12 mouse cellular contexts compared by ENCODE assay signal in the genomic region with DNA sequence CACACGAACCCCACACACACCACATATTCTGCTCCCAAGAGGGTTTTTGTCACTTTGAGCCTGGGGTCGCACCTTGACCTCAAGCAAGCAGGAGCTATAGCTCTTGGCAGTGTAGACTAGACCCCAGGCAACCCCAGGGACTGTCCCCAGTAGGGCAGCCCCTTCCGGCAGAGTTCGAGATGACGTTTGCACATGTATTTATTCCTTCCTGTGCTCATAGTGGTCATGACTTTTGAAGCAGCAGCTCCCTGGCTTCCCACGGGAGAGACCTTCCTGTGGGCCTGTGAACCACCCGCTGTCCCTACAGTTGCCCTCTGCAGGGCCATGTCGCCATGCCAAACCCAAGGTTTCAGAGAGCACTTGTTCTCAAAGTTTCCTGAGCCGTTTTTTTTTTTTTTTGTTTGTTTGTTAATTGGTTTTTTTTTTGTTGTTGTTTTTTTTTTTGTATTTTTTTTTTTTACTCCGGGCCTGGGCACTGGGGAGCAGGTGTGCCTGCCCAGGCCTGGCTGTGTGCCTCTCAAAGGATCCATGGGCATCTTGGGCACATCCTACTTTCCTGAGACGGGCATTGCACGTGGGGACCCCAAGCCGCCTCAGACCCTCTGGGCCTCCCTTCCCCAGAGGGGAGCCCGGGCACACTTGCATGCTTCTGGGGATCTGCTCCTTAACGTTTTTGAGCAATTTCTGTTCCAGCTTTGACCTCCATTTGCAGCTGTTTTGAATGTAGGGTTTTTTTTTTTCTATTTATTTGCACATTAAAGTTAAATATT. TPM values are rescaled to one million over a fixed set of nuclear protein-coding genes. Genes with fewer than 3 reads are reported as not detected.
DNase-seq lines count a peak whose midpoint lies in the region; ATAC-seq lines count a peak whose summit lies in the region.
"Had no signal": no experiment of that assay in that cellular context is flagged by ENCODE, and none has a peak within 500 bp of the region (broad histone marks: within the 10 kb centered on the region; RNA-seq: fewer than 3 reads in every experiment).

No protein-coding gene starts in this region.

- DNase-seq in heart, postnatal 4 days, result peak; percentile 2
- no peak for DNase-seq in heart, adult 9 months (ENCODE audit: low spot score in 2 of 2)
- no peak for DNase-seq in neural tube, embryonic 10.5 days (ENCODE audit: extremely low spot score, low spot score)
- peak; percentile 16 to 56 for DNase-seq in urinary bladder, postnatal 4 days (ENCODE audit: low spot score in 2 of 2)
- no peak for DNase-seq in urinary bladder, adult 18-20 months (ENCODE audit: low spot score in 2 of 2)
- DNase-seq: cerebellum, adult 11 months had no signal

- H3K4me1 ChIP-seq in neural tube, embryonic 12.5 days, result no peaks in the 10 kb centered on the region
- H3K4me1 ChIP-seq: embryonic facial prominence, embryonic 15.5 days; limb, embryonic 12.5 days had no signal

- H3K4me2 ChIP-seq in neural tube, embryonic 12.5 days (replicated peaks), result no peak overlapping the region
- H3K4me2 ChIP-seq: embryonic facial prominence, embryonic 15.5 days; limb, embryonic 12.5 days had no signal

- H3K27me3 ChIP-seq in neural tube, embryonic 12.5 days (replicated peaks), result no peaks in the 10 kb centered on the region
- H3K27me3 ChIP-seq: embryonic facial prominence, embryonic 15.5 days; limb, embryonic 12.5 days; megakaryocyte, embryonic 14.5 days had no signal

- WGBS in neural tube, embryonic 12.5 days, result 92% methylated on average over 15 of the region's 15 CpGs

- no peak overlapping the region for H3K9ac ChIP-seq in neural tube, embryonic 12.5 days
- H3K9ac ChIP-seq: embryonic facial prominence, embryonic 15.5 days; limb, embryonic 12.5 days had no signal

- H3K9me3 ChIP-seq in neural tube, embryonic 12.5 days, result no peaks in the 10 kb centered on the region
- H3K9me3 ChIP-seq: embryonic facial prominence, embryonic 15.5 days; limb, embryonic 12.5 days; megakaryocyte, embryonic 14.5 days had no signal

- H3K27ac ChIP-seq in neural tube, embryonic 12.5 days, result no peak overlapping the region
- H3K27ac ChIP-seq: embryonic facial prominence, embryonic 15.5 days; heart, adult 2 months; limb, embryonic 12.5 days had no signal

- peaks cover 59% of the 10 kb centered on the region for H3K36me3 ChIP-seq in neural tube, embryonic 12.5 days

- peak; percentile 34; the same call in 1 of the 2 replicates for ATAC-seq in neural tube, embryonic 12.5 days (ENCODE audit: low FRiP score, low read depth)
- ATAC-seq in erythroblast, adult 5-6 weeks (replicated peaks; ENCODE audit: low FRiP score, poor library complexity, severe bottlenecking), result no peak

- no peak overlapping the region for H3K4me3 ChIP-seq in neural tube, embryonic 12.5 days
- H3K4me3 ChIP-seq: embryonic facial prominence, embryonic 15.5 days; heart, adult 2 months; limb, embryonic 12.5 days had no signal

RNA-seq across cellular contexts. Expression of gene F2rl3, which starts 4.1 kb away (rescaled TPM):
- total RNA-seq in heart, postnatal 4 days (2021), result 1 to 10 TPM; 3.5 TPM
- 1.1 and 1.2 TPM in 2 replicates for polyA plus RNA-seq in neural tube, embryonic 12.5 days (2016; fragmentation: Nextera tagmentation; extraction: Ambion mirVana)
- total RNA-seq in erythroblast, adult 5-6 weeks (2015; ENCODE audit: low replicate concordance), result not detected in 2 replicates
- 0.98 TPM in 1 of 2 replicates, not detected in the other for total RNA-seq in erythroblast, adult 5-6 weeks (2017; ENCODE audit: low replicate concordance)

RNA-seq across cellular contexts. Expression of gene Sin3b, which starts 34.5 kb away (rescaled TPM):
- total RNA-seq in heart, postnatal 4 days (2021), result 100 to 1,000 TPM; 133 to 135 TPM
- 142 and 158 TPM in 2 replicates for polyA plus RNA-seq in neural tube, embryonic 12.5 days (2016; fragmentation: Nextera tagmentation; extraction: Ambion mirVana)
- total RNA-seq in erythroblast, adult 5-6 weeks (2015; ENCODE audit: low replicate concordance), result 25.1 and 34.8 TPM in 2 replicates
- 17.7 and 31.8 TPM in 2 replicates for total RNA-seq in erythroblast, adult 5-6 weeks (2017; ENCODE audit: low replicate concordance)

Comparison
In these comparisons a context has a peak if more than half of its experiments do, and no peak if none do; other contexts are left out.
1. DNase-seq: peak in heart, postnatal 4 days (single experiment) and urinary bladder, postnatal 4 days (2 of 2); none in heart, adult 9 months (0 of 2), neural tube, embryonic 10.5 days (single experiment) and urinary bladder, adult 18-20 months (0 of 2).